Mouse (Mus musculus) heart, embryonic 14.5 days (tissue): Measurements from ENCODE around the gene Rab40c. TPM values are rescaled to one million over a fixed set of nuclear protein-coding genes. Genes with fewer than 3 reads are reported as not detected.
A peak's percentile ranks its signal among the peaks of the same experiment; 100 is the strongest.

Experiments
- ATAC-seq: fragments of 200-750 bp; cut with Nextera tagmentation; 2 replicates; pipeline ENCODE4 v1.8.0; 2017; ENCODE audit warnings: low read depth, moderate TSS enrichment; ENCODE audit not compliant: insufficient number of reproducible peaks, insufficient read depth, low FRiP score
- H3K27ac ChIP-seq, 2 experiments: fragments of 200-500 bp in 1 of 2; fragments of 300-500 bp in 1 of 2; sonication (generic) in 1 of 2; replicated peaks in 1 of 2; 2 replicates each; pipeline ENCODE4 v1.5.1; 2012 to 2014; ENCODE audit warnings: low read depth in 2 of 2, low read length in 2 of 2, control low read depth in 1 of 2, mild to moderate bottlenecking in 1 of 2, mixed read lengths in 1 of 2; ENCODE audit not compliant: control insufficient read depth in 1 of 2, insufficient read depth in 1 of 2
- H3K27me3 ChIP-seq: fragments of 300-500 bp; sonication (generic); 2 replicates; pipeline ENCODE4 v1.6.1; 2014; ENCODE audit warnings: mild to moderate bottlenecking, low read length, control low read depth; ENCODE audit not compliant: control insufficient read depth, insufficient read depth
- H3K36me3 ChIP-seq: fragments of 300-500 bp; sonication (generic); 2 replicates; pipeline ENCODE4 v1.6.1; 2014; ENCODE audit warnings: mild to moderate bottlenecking, control low read depth, low read length, mixed read lengths; ENCODE audit not compliant: control insufficient read depth, insufficient read depth
- H3K4me1 ChIP-seq, 2 experiments: fragments of 200-500 bp in 1 of 2; fragments of 300-500 bp in 1 of 2; sonication (generic) in 1 of 2; 2 replicates each; pipeline ENCODE4 v1.6.1; 2012 to 2014; ENCODE audit warnings: low read length in 2 of 2, control low read depth in 1 of 2, mixed read lengths in 1 of 2; ENCODE audit not compliant: control insufficient read depth in 2 of 2, insufficient read depth in 2 of 2
- H3K4me2 ChIP-seq: fragments of 300-500 bp; sonication (generic); 2 replicates; pipeline ENCODE4 v1.6.1; 2014; ENCODE audit warnings: mild to moderate bottlenecking, low read length
- H3K4me3 ChIP-seq, 2 experiments: fragments of 200-500 bp in 1 of 2; fragments of 300-500 bp in 1 of 2; sonication (generic) in 1 of 2; 2 replicates each; pipeline ENCODE4 v1.5.1; 2012 to 2014; ENCODE audit warnings: low read length in 2 of 2, mild to moderate bottlenecking in 2 of 2, control low read depth in 1 of 2, low read depth in 1 of 2, moderate library complexity in 1 of 2; ENCODE audit not compliant: control insufficient read depth in 1 of 2, insufficient read depth in 1 of 2
- H3K9ac ChIP-seq: fragments of 300-500 bp; sonication (generic); 2 replicates; pipeline ENCODE4 v1.6.1; 2014; ENCODE audit warnings: mild to moderate bottlenecking, low read length
- H3K9me3 ChIP-seq: fragments of 300-500 bp; sonication (generic); 2 replicates; pipeline ENCODE4 v1.6.1; 2016; ENCODE audit warnings: low read length, control low read depth; ENCODE audit not compliant: control insufficient read depth
- WGBS: fragments of 180-500 bp; shearing (Covaris S2); extraction: QIAGEN DNeasy Blood & Tissue Kit; methylation state at CpG from one replicate; pipeline ENCODE4 v1.1.7; 2014; 5-methylcytosine and 5-hydroxymethylcytosine counted together
- polyA plus RNA-seq: library from polyadenylated mRNA; unstranded; fragments of >200 nt; fragmentation: Nextera tagmentation; extraction: Ambion mirVana; gene quantifications from 2 replicates; pipeline ENCODE4 v1.2.1, GENCODE M21; 2014

Gene Rab40c
- polyA plus RNA-seq, 1 experiment from 2014 or later = 8.8 TPM

- peaks cover 5 to 13% of the 10 kb centered on the region in 2 experiments; a peak in 3 of 4 replicates for H3K4me1 ChIP-seq
- no peak for ATAC-seq
- WGBS = 1% methylated on average over 58 of the region's 58 CpGs
Measured at GRCm38 (mm10) chr17:25951803-25952623, 32.5 kb upstream of the Rab40c start, which contains the start of gene A930017K11Rik. Gene A930017K11Rik (minus strand): TSS chr17:25952565.

GRCm38 (mm10) chr17:25951225-25951802 lies 31.8 kb upstream of the Rab40c start:
- no peaks in the 10 kb centered on the region for H3K9me3 ChIP-seq
- no peaks in the 10 kb centered on the region for H3K36me3 ChIP-seq
- no peak for ATAC-seq
- 1% methylated on average over 33 of the region's 33 CpGs for WGBS
- H3K4me3 ChIP-seq = peak overlapping the region; percentile 36 to 47
- H3K27ac ChIP-seq = no peak overlapping the region
- H3K4me1 ChIP-seq = peaks cover 5 to 13% of the 10 kb centered on the region in 2 experiments; a peak in 3 of 4 replicates
- peaks cover 46% of the 10 kb centered on the region for H3K27me3 ChIP-seq
- peak overlapping the region; percentile 81 for H3K4me2 ChIP-seq
- peak overlapping the region; percentile 56 for H3K9ac ChIP-seq

More at GRCm38 (mm10) chr17:25951803-25952623, 32.5 kb upstream of the Rab40c start, which contains the start of gene A930017K11Rik:
- no peaks in the 10 kb centered on the region for H3K36me3 ChIP-seq
- no peaks in the 10 kb centered on the region for H3K9me3 ChIP-seq
- H3K9ac ChIP-seq = peak within 1 kb of the TSS; percentile 56
- H3K27ac ChIP-seq = no peak within 1 kb of the TSS
- H3K27me3 ChIP-seq = peaks cover 46% of the 10 kb centered on the region
- H3K4me3 ChIP-seq = peak within 1 kb of the TSS; percentile 36 to 47
- H3K4me2 ChIP-seq = peak within 1 kb of the TSS; percentile 81

- H3K36me3 ChIP-seq = no peaks in the 10 kb centered on the region
- no peak overlapping the region for H3K4me2 ChIP-seq
- H3K9me3 ChIP-seq = no peaks in the 10 kb centered on the region
- H3K4me3 ChIP-seq = no peak overlapping the region
- peaks cover 5 to 13% of the 10 kb centered on the region in 2 experiments; a peak in 3 of 4 replicates for H3K4me1 ChIP-seq
- H3K27me3 ChIP-seq = peaks cover 46% of the 10 kb centered on the region
- ATAC-seq = no peak
- H3K9ac ChIP-seq = no peak overlapping the region
- H3K27ac ChIP-seq = no peak overlapping the region
- WGBS = no CpG with 5 or more reads among the region's 3 CpGs
Measured at GRCm38 (mm10) chr17:25950706-25951105, 31.2 kb upstream of the Rab40c start.

- Histone ChIP-seq H3K9me3 (no peaks in the 10 kb centered on the region), H3K9ac (no peak overlapping the region), H3K4me3 (no peak overlapping the region), H3K4me1 (peaks cover 5 to 13% of the 10 kb centered on the region in 2 experiments; a peak in 3 of 4 replicates), H3K36me3 (no peaks in the 10 kb centered on the region), H3K4me2 (no peak overlapping the region), H3K27me3 (peaks cover 46% of the 10 kb centered on the region), H3K27ac (no peak overlapping the region)
- 80% methylated on average over 5 of the region's 5 CpGs for WGBS
- ATAC-seq = no peak
Measured at GRCm38 (mm10) chr17:25949981-25950380, 30.5 kb upstream of the Rab40c start.

GRCm38 (mm10) chr17:25948051-25948450 lies 28.5 kb upstream of the Rab40c start:
- Histone ChIP-seq H3K27ac (no peak overlapping the region), H3K27me3 (peaks cover 36% of the 10 kb centered on the region), H3K9me3 (no peaks in the 10 kb centered on the region), H3K4me2 (no peak overlapping the region), H3K36me3 (no peaks in the 10 kb centered on the region), H3K9ac (no peak overlapping the region), H3K4me3 (no peak overlapping the region), H3K4me1 (peaks cover 5 to 13% of the 10 kb centered on the region in 2 experiments; a peak in 3 of 4 replicates)
- no peak for ATAC-seq
- 74% methylated on average over 8 of the region's 8 CpGs for WGBS

- Histone ChIP-seq H3K4me1 (peaks cover 5 to 13% of the 10 kb centered on the region in 2 experiments; a peak in 3 of 4 replicates), H3K27ac (no peak overlapping the region), H3K36me3 (no peaks in the 10 kb centered on the region), H3K27me3 (peaks cover 31% of the 10 kb centered on the region), H3K9ac (no peak overlapping the region), H3K9me3 (no peaks in the 10 kb centered on the region), H3K4me2 (no peak overlapping the region), H3K4me3 (no peak overlapping the region)
- ATAC-seq = no peak
- 73% methylated on average over 4 of the region's 4 CpGs for WGBS
Measured at GRCm38 (mm10) chr17:25947576-25947975, 28.0 kb upstream of the Rab40c start.

- no peak overlapping the region for H3K4me3 ChIP-seq
- H3K4me2 ChIP-seq = no peak overlapping the region
- H3K9me3 ChIP-seq = no peaks in the 10 kb centered on the region
- H3K4me1 ChIP-seq = peaks cover 5 to 7% of the 10 kb centered on the region in 2 experiments; a peak in 3 of 4 replicates
- H3K27me3 ChIP-seq = peaks cover 25% of the 10 kb centered on the region
- ATAC-seq = no peak
- WGBS = 81% methylated on average over 8 of the region's 8 CpGs
- H3K9ac ChIP-seq = no peak overlapping the region
- no peaks in the 10 kb centered on the region for H3K36me3 ChIP-seq
- H3K27ac ChIP-seq = no peak overlapping the region
Measured at GRCm38 (mm10) chr17:25946891-25947290, 27.4 kb upstream of the Rab40c start.
